Mouse (Mus musculus) heart, embryonic 11.5 days (tissue): ENCODE data around the gene Klhl31. TPM values are rescaled to one million over a fixed set of nuclear protein-coding genes. Genes with fewer than 3 reads are reported as not detected.

Experiments used
- ATAC-seq: fragments of 200-750 bp; cut with Nextera tagmentation; replicated peaks from 2 replicates; pipeline ENCODE4 v1.8.0; 2017; ENCODE audit warnings: moderate library complexity; ENCODE audit not compliant: insufficient number of reproducible peaks, low FRiP score, low TSS enrichment
- H3K27ac ChIP-seq: fragments of 300-500 bp; sonication (generic); 2 replicates; pipeline ENCODE4 v1.5.1; 2014; ENCODE audit warnings: mild to moderate bottlenecking, low read depth, low read length
- H3K27me3 ChIP-seq: fragments of 300-500 bp; sonication (generic); 2 replicates; pipeline ENCODE4 v1.6.1; 2014; ENCODE audit warnings: mild to moderate bottlenecking, low read length, mixed read lengths; ENCODE audit not compliant: control insufficient read depth, insufficient read depth
- H3K36me3 ChIP-seq: fragments of 300-500 bp; sonication (generic); 2 replicates; pipeline ENCODE4 v1.6.1; 2014; ENCODE audit warnings: mild to moderate bottlenecking, low read length, moderate library complexity, mixed read lengths; ENCODE audit not compliant: control insufficient read depth, insufficient read depth
- H3K4me1 ChIP-seq: fragments of 300-500 bp; sonication (generic); 2 replicates; pipeline ENCODE4 v1.6.1; 2014; ENCODE audit warnings: low read length; ENCODE audit not compliant: control insufficient read depth, insufficient read depth
- H3K4me2 ChIP-seq: fragments of 300-500 bp; sonication (generic); 2 replicates; pipeline ENCODE4 v1.6.1; 2014; ENCODE audit warnings: mild to moderate bottlenecking, moderate library complexity
- H3K4me3 ChIP-seq: fragments of 300-500 bp; sonication (generic); 2 replicates; pipeline ENCODE4 v1.5.1; 2014; ENCODE audit warnings: low read depth, low read length
- H3K9ac ChIP-seq: fragments of 300-500 bp; sonication (generic); 2 replicates; pipeline ENCODE4 v1.6.1; 2014; ENCODE audit warnings: mild to moderate bottlenecking, low read depth, low read length, moderate library complexity
- H3K9me3 ChIP-seq: fragments of 300-500 bp; sonication (generic); replicated peaks from 2 replicates; pipeline ENCODE4 v1.6.1; 2016; ENCODE audit warnings: low read length; ENCODE audit not compliant: control insufficient read depth
- WGBS: fragments of 180-500 bp; shearing (Covaris S2); extraction: QIAGEN DNeasy Blood & Tissue Kit; methylation state at CpG from one replicate; pipeline ENCODE4 v1.1.7; 2014; ENCODE audit not compliant: insufficient replicate concordance; 5-methylcytosine and 5-hydroxymethylcytosine counted together
- polyA plus RNA-seq: library from polyadenylated mRNA; unstranded; fragments of >200 nt; fragmentation: Nextera tagmentation; extraction: Ambion mirVana; gene quantifications from 2 replicates; pipeline ENCODE4 v1.2.1, GENCODE M21; 2014

Gene Klhl31
- polyA plus RNA-seq, 1 experiment from 2014 or later = 50.5 TPM

GRCm38 (mm10) chr9:77695586-77695985 is 59.3 kb downstream of the Klhl31 start:
- H3K36me3 ChIP-seq = no peaks in the 10 kb centered on the region
- no peak overlapping the region for H3K4me2 ChIP-seq
- H3K27me3 ChIP-seq = no peaks in the 10 kb centered on the region
- no peaks in the 10 kb centered on the region for H3K9me3 ChIP-seq
- H3K4me3 ChIP-seq = no peak overlapping the region
- 77% methylated on average over 5 of the region's 5 CpGs for WGBS
- H3K9ac ChIP-seq = no peak overlapping the region
- no peak overlapping the region for H3K27ac ChIP-seq
- H3K4me1 ChIP-seq = no peaks in the 10 kb centered on the region
- no peak for ATAC-seq

DNA sequence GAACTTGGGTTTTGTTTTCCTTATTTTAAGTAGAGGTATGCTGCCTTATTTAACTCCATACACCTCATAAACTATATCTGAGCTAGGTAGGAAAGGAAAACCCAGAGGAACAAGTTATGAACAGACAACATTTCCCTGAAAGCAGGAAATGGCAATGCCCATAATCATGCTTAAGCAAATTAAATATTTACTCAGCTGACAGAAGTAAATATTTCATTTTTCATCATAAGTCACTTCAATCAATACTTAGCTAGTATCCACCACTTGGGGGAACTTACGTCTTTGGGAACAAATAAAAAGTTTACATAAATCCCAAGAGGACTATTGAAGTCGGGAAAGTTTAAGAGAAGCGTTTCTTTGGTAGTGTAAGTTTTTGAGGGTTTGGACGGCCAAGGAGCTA is 67.2 kb downstream of the Klhl31 start:
- 81% methylated on average over 4 of the region's 4 CpGs for WGBS
- Histone ChIP-seq H3K9me3 (no peaks in the 10 kb centered on the region), H3K27ac (no peak overlapping the region), H3K36me3 (no peaks in the 10 kb centered on the region), H3K4me1 (no peaks in the 10 kb centered on the region), H3K27me3 (no peaks in the 10 kb centered on the region), H3K9ac (no peak overlapping the region), H3K4me3 (no peak overlapping the region), H3K4me2 (no peak overlapping the region)
- ATAC-seq = no peak

GRCm38 (mm10) chr9:77704108-77704507 is 67.8 kb downstream of the Klhl31 start:
- Histone ChIP-seq H3K4me2 (no peak overlapping the region), H3K36me3 (no peaks in the 10 kb centered on the region), H3K4me3 (no peak overlapping the region), H3K4me1 (no peaks in the 10 kb centered on the region), H3K9me3 (no peaks in the 10 kb centered on the region), H3K27me3 (no peaks in the 10 kb centered on the region), H3K27ac (no peak overlapping the region), H3K9ac (no peak overlapping the region)
- 74% methylated on average over 4 of the region's 4 CpGs for WGBS
- ATAC-seq = no peak

DNA sequence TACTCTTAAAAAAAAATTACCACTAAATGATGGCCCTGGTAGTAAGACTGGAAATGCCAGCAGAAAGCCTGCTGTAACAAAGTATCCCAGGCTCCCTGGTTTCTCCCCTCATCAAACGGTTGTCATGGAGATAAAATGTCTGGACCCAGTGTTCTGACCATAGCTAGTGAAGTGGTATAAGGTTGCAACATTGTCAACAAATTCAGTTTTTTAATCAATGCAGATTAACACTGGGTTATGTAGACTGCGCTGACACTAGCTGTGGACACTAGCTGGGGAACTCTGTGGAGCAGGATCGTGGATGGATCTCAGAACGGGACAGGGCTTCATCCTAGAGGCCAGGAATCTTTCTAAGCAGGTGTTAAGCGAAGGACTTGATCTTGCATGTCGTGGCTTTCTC is 70.2 kb downstream of the Klhl31 start:
- Histone ChIP-seq H3K4me1 (no peaks in the 10 kb centered on the region), H3K9ac (no peak overlapping the region), H3K27ac (no peak overlapping the region), H3K9me3 (no peaks in the 10 kb centered on the region), H3K4me3 (no peak overlapping the region), H3K36me3 (no peaks in the 10 kb centered on the region), H3K4me2 (no peak overlapping the region), H3K27me3 (no peaks in the 10 kb centered on the region)
- WGBS = 68% methylated on average over 6 of the region's 6 CpGs
- no peak for ATAC-seq

DNA sequence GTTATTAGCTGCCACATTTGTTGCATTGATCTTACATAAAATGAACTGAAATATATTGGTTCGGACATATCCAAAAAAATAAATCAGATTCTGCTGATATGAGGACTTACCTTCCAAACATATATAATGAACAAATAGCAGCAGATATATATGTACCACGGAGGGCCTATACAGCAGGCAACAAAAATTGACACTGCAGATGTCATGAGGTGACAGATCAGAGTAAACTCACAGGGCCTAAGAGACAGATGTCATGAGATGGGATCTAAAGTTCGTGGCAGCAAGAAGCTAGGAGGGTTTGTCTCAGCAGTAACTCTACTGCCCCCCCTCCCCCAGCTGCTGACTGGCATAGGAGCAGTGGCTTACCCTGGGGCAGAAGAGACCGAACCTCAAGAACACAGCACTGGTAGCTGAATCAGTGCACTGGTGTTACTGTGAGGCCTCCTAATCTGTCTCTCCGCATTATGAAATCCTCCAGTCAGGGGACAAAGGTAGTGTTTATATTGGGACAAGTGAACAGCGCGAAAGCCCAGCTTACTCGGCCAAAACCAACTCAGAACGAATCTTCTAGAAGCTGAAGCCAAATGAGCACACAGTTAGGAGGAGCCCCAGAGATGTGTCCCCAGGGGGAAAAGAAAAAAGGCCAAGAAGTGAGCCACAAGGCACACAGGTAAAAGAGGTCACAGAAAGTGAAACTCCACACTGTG is 71.3 kb downstream of the Klhl31 start:
- ATAC-seq = no peak
- H3K9ac ChIP-seq = no peak overlapping the region
- 77% methylated on average over 9 of the region's 9 CpGs for WGBS
- no peak overlapping the region for H3K27ac ChIP-seq
- no peaks in the 10 kb centered on the region for H3K9me3 ChIP-seq
- H3K27me3 ChIP-seq = no peaks in the 10 kb centered on the region
- H3K4me2 ChIP-seq = no peak overlapping the region
- no peak overlapping the region for H3K4me3 ChIP-seq
- H3K36me3 ChIP-seq = no peaks in the 10 kb centered on the region
- no peaks in the 10 kb centered on the region for H3K4me1 ChIP-seq

DNA sequence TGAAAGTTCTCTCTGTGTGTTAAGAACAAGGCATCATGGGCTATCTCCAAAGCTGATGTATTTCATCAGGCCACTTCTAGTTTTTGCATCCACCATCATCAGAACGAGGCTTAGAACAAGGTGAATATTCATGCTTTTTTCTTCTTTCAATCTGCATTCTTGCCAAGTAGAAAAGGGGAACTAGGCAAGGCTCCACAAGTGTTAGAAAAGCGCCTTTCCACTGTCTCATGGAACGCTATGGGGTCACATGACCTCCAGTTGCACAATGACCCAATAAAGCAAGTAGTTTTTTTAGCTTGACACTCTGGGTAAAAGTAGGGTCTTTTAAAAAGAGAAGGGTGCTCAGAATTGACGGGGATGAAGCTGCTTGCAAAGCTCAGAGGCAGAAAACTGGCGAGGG is 72.7 kb downstream of the Klhl31 start:
- ATAC-seq = no peak
- no peaks in the 10 kb centered on the region for H3K9me3 ChIP-seq
- no peak overlapping the region for H3K27ac ChIP-seq
- 75% methylated on average over 5 of the region's 5 CpGs for whole genome bisulfite sequencing
- H3K9ac ChIP-seq = no peak overlapping the region
- no peaks in the 10 kb centered on the region for H3K27me3 ChIP-seq
- no peak overlapping the region for H3K4me2 ChIP-seq
- H3K4me1 ChIP-seq = no peaks in the 10 kb centered on the region; the same call in 1 of the 2 replicates
- H3K36me3 ChIP-seq = no peaks in the 10 kb centered on the region
- H3K4me3 ChIP-seq = no peak overlapping the region

Other genes with a start within 250 kb of the Klhl31 start
- gene Lrrc1, start 91.6 kb upstream of the Klhl31 start, polyA plus RNA-seq = 11.2 and 13.4 TPM in 2 replicates
- gene Gclc, start 118.0 kb downstream of the Klhl31 start, polyA plus RNA-seq = 12.3 and 13.3 TPM in 2 replicates